Mouse (Mus musculus): ENCODE results near the gene Hoxc6. TPM values are rescaled to one million over a fixed set of nuclear protein-coding genes. Genes with fewer than 3 reads are reported as not detected.

The Hoxc6 gene
- total RNA-seq, 2 experiments from 2014 or later, result 47.9 to 59.3 TPM

GRCm38 (mm10) chr15:102967511-102968397 lies 30.3 kb upstream of the Hoxc6 start:
- no peak for DNase-seq (ENCODE audit: low spot score in 2 of 2)

GRCm38 (mm10) chr15:102969296-102969695 lies 28.8 kb upstream of the Hoxc6 start:
- DNase-seq (ENCODE audit: low spot score in 2 of 2), result no peak

- no peak for DNase-seq (ENCODE audit: low spot score in 2 of 2)
These were observed 27.3 kb upstream of the Hoxc6 start for GRCm38 (mm10) chr15:102970740-102971139.

GRCm38 (mm10) chr15:102972254-102972653 lies 25.8 kb upstream of the Hoxc6 start:
- DNase-seq (ENCODE audit: low spot score in 2 of 2), result no peak

GRCm38 (mm10) chr15:102972753-102973152 lies 25.3 kb upstream of the Hoxc6 start:
- no peak for DNase-seq (ENCODE audit: low spot score in 2 of 2)

- no peak for DNase-seq (ENCODE audit: low spot score in 2 of 2)
These were observed 23.0 kb upstream of the Hoxc6 start for GRCm38 (mm10) chr15:102975034-102975433.

GRCm38 (mm10) chr15:102975688-102976111 lies 22.4 kb upstream of the Hoxc6 start:
- no peak for DNase-seq (ENCODE audit: low spot score in 2 of 2)

GRCm38 (mm10) chr15:102976171-102976570 lies 21.9 kb upstream of the Hoxc6 start, which contains the start of gene Hoxc9:
TSS of gene Hoxc9 (plus strand) at chr15:102976439.
- DNase-seq (ENCODE audit: low spot score in 2 of 2), result no peak

- DNase-seq (ENCODE audit: low spot score in 2 of 2), result no peak
These were observed 21.2 kb upstream of the Hoxc6 start for GRCm38 (mm10) chr15:102976631-102977422.

- no peak for DNase-seq (ENCODE audit: low spot score in 2 of 2)
These were observed 20.6 kb upstream of the Hoxc6 start for GRCm38 (mm10) chr15:102977423-102977974.

- no peak for DNase-seq (ENCODE audit: low spot score in 2 of 2)
These were observed 19.2 kb upstream of the Hoxc6 start for GRCm38 (mm10) chr15:102978615-102979515.

- no peak for DNase-seq (ENCODE audit: low spot score in 2 of 2)
These were observed 18.1 kb upstream of the Hoxc6 start for GRCm38 (mm10) chr15:102979936-102980335.

GRCm38 (mm10) chr15:102980352-102980751 lies 17.7 kb upstream of the Hoxc6 start:
- DNase-seq (ENCODE audit: low spot score in 2 of 2), result no peak

- DNase-seq (ENCODE audit: low spot score in 2 of 2), result no peak
These were observed 17.1 kb upstream of the Hoxc6 start for GRCm38 (mm10) chr15:102980912-102981311.

GRCm38 (mm10) chr15:102981379-102982288 lies 16.4 kb upstream of the Hoxc6 start:
- DNase-seq (ENCODE audit: low spot score in 2 of 2), result no peak

GRCm38 (mm10) chr15:102983716-102984115 lies 14.3 kb upstream of the Hoxc6 start:
- no peak for DNase-seq (ENCODE audit: low spot score in 2 of 2)

- no peak for DNase-seq (ENCODE audit: low spot score in 2 of 2)
These were observed 13.5 kb upstream of the Hoxc6 start for GRCm38 (mm10) chr15:102984521-102984920.

GRCm38 (mm10) chr15:102984925-102985324 lies 13.1 kb upstream of the Hoxc6 start:
- DNase-seq (ENCODE audit: low spot score in 2 of 2), result no peak

GRCm38 (mm10) chr15:102987124-102987833 lies 10.8 kb upstream of the Hoxc6 start:
- DNase-seq (ENCODE audit: low spot score in 2 of 2), result peak; percentile 97 to 98

All from adrenal gland, adult 18-20 months (tissue).